Mouse (Mus musculus): ENCODE data around the gene Pax2. TPM values are rescaled to one million over a fixed set of nuclear protein-coding genes. Genes with fewer than 3 reads are reported as not detected.

Gene Pax2
- total RNA-seq, 2 experiments from 2014 or later: 0.45 to 13.6 TPM

DNA sequence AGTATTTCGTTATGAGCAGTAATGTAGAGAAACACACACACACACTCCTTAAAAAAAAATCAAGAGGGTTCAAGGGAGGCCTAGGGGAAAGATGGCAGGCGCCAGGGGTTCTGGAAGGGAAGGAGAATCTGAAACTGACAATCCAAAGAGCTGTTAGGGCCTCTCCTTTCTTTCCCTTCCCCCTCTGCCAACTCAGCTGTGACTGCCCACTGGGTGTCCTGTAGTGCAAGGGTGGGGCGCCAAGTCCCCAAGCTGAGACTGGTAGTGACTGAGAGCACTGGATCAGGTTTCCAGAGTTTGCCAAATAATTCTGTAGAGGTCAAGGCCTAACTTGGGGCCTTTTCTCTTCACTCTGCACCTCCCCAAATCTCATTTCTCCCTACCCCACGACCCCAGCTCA is 8.4 kb upstream of the Pax2 start:
- no peak for DNase-seq (ENCODE audit: low spot score in 2 of 2)

DNA sequence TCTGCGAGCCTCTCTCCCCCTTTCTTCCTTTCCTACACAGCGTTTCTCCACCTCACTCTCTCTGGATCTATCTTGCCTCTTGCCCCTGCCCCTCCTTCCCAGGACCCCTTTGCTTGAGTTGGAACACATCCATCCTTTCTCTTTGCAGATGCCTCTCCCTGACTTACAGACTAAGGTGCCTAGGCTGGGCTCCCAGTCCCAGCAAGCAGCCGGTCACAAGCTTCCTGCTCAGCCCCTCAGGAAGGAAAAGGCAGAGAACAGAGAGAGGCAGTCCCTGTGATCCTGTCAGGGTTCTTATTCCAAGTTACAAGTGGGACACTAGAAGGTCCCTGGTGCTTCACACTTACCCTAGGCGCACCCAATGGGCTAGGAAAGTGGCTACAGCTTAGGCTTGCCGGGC is 7.6 kb upstream of the Pax2 start:
- no peak for DNase-seq (ENCODE audit: low spot score in 2 of 2)

DNA sequence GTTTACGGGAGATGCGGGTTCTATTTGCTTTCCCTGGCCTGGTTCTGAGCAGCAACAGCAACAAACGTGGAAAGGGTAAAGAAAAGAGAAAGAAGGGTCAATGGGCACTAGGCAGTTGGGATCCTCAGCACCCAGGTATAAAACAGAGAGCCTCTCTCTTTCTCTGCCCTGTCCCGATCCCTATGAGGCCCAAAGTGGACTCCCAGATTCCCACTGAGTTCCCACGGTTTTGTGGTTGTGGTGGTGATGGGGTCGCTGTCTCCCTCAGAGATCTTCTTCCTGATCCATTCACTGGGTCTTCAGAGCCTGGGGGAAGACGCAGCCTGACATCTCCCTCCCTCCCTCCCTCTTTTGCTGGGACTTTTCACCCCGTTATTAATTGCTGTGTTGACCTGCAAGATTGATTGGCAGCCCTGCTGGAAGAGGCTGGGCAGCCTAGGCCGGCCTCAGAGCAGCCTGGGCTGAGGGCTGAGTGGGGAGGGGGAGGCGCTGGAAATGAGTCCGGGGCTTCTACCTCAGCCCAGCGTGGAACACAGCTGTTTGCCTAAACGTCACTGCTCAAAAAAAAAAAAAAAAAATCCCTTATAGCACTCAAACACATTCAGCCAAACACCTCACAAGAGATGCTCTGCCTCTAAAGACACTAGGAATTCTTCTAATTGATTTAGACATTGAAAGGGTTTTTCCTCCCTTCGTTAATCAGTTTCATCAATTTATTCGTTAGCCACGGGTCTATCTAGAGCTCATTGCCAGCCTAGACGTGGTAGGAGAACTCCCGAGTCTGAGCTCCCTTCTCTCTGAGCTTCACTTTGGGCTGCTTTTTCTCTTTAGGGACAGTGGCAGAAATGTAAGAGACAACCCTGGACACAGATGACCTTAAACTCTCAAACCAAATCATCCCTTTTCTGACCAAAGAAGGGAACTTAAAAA is 6.5 kb upstream of the Pax2 start:
- DNase-seq (ENCODE audit: low spot score in 2 of 2): no peak

DNA sequence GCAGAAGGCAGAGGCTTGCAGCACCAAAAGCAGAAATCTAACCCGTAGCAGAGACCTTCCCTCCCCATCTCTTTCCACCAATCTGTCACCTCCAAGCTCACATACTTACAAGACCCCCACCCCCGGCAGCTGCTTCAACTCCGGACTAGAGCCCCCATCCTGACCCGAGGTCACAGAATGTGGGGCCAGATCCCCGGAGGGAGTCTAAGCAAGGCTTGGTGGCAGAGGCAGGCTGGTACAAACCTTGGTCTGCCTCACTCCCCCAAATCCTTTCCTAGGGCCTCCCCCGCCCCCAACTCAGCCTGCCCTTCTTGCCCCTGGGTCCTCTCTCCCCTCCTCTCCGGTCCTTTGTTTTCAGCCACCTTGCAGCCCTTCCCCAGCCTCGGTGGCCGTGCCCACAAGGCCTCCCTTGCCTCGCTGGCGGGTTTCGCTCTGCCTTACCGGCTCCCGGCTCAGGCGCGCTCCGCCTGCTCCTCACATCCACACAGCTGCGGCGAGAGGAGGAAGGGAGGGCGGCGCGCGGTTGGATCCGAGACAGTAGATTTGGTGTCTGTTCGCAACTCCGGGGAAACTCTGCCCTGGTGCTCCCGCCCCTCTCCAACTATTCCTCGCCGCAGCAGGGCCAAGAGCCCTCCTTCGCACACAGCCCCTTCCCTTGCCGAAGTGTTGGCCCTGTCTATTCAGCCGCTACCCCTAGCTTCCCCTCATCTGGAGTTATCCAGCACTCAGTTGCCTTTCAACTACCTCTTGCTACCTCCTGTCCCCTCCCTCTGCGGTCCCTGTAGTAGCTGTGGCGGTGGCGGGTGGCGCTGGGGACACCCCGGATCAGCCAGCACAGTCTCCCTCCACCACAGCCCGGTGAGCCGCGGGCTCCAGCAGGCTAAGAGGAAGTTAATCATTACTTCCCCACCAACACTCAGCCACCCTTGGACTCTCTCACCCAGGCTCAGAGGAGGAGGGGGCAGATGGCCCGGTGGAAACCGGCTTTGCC is 5.5 kb upstream of the Pax2 start:
- no peak for DNase-seq (ENCODE audit: low spot score in 2 of 2)

DNA sequence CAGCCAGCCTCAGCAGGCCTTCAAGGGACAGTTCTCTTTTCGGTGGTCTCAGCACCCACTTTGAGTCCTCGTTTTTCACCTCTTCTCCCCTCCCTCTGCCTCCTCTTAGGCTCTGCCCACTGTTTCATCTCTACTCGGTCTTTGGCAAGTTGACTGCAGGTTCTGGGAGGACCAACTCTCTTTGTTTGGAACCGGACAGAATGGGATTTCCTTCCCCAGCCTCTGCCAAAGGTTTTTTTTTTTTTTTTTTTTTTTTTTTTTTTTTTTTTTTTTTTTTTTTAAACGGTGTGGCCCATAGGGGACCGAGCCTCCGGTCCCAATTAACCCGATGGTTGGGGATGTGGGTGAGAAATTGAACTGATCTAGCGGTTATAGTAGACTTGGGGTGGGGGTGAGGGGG is 4.8 kb upstream of the Pax2 start:
- no peak for DNase-seq (ENCODE audit: low spot score in 2 of 2)

DNA sequence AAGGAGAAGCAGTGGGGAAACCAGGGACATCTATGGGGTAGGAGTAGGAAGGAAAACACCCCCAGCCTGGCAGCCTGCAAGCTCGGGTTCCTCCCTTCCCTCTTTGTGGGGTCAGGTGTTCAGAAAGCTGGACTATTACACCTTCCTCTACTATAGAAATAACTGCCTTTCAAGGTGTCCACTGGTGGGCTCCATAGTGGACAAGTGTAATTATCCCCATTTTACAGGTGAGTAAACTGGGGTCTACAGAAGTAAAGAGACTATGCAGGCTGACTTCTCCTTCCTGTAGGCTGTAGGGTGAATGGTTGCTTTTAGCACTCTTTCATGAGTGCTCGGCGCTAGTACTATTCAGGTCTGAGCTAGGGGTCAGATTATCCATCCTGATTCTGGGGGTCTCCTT is 4.3 kb upstream of the Pax2 start:
- no peak for DNase-seq (ENCODE audit: low spot score in 2 of 2)

DNA sequence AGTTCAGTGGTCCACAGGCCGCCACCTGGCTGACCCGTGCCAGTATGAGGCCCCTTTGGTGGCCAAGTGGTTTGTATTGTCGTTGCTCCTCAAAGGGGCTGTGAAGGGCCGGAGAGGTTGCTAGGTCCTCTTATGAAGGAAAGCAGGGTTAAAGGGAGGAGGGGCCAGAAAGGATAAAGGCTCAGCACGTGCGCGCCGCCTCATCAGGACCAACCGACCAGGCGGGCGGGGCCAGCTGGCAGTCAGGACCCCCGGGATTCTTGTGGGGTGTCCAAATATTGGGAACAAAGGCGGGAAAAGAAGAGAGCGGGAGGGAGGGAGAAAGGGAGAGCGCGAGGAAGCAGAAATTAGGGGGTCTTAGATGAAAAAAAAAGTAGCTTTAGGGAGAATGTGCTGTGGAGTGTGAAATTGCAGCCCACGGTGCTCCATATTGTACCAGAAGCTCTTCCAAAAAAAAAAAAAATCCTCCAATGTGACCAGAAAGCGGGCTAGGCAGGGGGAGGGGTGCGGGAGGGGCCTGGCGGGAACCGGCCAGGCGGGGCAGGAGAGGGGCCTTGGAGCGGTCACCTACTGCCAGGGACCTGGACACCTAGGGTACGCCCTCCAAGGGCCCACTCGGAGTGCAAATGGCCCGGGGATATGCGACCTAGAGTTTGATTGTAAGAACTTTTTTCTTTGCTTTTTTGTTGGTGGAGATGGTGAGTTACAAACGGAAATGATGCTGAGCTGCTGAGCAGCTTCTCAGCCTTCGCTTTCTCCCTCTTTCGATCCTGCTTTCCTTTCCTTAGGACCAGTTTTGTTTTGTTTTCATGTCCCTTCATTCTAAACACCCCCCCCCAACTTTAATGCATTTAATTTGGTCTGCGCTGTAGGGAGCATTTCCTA is 3.5 kb upstream of the Pax2 start:
- no peak for DNase-seq (ENCODE audit: low spot score in 2 of 2)

DNA sequence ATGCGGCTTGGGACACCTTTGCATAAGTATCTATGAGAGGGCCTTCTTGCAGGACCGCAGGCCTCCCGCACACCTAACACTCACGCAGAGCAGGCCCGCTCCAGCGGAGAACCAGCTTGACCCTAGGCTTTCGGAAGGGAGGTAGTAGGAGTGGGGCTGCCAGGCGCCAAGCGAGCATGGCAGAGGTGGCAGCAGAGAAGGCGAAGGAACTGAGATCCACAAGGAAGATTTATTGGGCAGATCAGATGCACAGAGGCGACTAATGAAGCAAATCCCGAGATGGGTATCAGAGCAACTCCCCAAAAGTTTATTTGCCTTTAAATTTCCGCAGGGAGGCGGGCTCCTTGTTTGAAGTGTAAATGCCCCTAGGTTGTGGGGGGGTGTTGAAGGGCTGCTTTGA is 2.5 kb upstream of the Pax2 start:
- DNase-seq (ENCODE audit: low spot score in 2 of 2): no peak

DNA sequence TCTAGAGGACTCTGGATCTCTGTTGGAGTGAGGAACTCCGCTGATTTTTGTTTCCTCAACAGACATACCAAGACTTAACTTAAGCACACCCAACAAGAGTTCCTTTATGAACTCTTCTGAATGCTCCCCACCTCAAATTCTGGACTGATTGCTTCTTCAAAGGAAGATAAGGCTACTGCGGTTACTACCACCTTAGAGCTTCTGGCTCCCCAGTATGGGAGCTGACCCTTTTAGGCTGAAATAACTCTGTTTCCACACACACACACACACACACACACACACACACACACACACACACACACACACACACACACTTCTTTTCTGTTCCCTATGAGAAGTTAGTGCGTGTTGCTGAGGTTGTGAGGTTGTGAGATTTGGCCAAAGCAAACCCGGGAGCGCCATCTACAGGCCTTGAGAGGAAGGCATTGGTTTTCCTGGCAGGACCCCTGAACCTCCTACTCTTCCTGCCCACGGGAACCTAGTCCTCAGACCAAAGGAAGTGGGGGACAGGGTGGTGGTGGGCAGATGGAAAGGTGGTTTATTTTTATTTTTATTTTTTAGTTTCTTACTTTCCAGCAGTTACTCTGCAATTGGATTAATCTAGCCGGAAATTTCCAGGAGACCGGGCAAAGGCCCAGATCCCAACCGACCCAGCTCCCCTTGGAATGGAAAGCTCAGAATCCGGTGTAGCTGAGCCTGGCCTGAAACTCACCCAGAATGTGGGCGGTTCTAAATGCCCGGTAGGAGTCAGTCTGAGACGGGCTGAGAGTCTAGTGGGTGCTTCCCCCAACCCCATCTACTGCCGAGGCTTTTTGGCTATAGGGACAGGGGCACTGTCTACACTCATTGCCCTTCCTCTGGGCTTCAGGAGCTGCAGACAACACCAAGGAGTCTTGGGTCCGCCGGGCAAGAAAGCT is 1.1 kb upstream of the Pax2 start:
- DNase-seq (ENCODE audit: low spot score in 2 of 2): no peak

DNA sequence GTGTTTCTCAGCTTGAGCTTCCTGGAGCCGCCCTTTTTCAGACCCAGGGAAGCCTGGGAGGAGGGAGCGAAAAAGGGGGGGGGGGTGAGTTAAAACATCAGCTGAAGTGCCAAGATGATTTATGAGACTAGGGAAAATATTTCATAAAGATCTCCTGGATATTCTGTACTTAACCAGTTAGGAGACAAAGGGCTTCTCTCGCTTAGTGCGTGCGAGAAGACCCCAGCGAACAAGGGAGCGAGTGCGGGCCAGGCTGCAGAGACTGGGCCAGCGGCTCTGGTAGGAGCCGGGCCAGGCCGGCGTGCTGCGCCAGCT is 510 bp upstream of the Pax2 start:
- no peak for DNase-seq (ENCODE audit: low spot score in 2 of 2)

DNA sequence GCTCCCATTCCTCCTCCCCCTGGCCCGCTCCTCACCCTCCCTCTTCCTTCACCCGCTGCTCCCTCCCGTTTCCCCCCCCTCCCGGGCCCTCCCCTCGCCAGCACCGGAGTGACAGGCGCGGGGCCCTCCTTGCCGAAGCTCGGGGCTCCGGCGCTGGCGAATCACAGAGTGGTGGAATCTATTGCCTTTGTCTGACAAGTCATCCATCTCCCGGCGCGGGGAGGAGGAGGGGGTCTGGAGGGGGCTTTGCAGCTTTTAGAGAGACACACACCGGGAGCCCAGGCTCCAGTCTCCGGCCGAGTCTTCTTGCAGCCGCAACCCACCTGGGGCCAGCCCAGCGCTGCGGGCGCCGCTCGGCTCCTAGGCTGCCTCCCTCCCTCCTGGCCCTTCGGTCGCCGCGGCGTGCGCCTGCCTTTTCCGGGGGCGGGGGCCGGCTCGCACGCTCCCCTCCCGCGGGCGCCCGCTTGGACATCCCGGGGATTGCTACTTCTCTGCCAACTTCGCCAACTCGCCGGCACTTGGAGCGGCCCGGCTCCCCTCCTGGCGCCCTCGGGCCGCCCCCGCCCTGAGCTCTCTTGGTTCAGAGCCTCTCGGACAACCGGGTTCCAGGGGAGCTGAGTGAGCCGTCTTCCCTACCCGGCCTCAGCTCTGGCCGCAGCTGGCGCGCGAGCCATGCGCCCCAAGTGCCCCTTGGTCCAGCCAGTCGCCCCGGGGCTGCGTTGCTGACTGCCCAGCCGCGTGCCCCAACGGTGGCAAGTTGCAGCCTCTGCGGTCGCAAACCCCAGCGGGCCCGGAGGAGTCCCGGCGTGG is 781 bp downstream of the Pax2 start:
- no peak for DNase-seq (ENCODE audit: low spot score in 2 of 2)

DNA sequence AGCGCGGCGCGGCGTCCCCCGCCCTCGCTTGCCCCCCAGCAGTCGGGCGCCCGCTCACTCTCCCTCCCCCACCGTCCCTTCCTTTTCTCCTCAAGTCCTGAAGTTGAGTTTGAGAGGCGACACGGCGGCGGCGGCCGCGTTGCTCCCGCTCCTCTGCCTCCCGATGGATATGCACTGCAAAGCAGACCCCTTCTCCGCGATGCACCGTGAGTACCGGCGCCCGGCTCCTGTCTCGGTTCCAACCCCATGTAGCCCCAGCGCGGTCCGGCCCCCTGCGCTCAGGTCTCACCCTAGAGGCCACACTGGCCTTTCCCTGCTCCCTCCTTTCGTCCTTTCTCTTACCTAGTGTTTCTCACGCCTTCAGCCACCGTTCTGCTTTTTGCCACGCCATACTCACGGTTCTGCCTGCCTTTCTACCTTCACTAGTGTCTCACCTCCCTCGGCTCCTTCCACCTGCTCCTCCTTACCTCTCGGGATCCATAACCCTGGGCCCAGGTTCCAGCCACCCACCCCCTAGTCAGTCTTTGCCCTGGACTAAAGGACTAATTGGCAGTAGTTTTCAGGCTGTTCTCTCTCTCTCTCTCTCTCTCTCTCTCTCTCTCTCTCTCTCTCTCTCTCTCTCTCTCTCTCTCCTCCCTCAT is 1.5 kb downstream of the Pax2 start:
- DNase-seq (ENCODE audit: low spot score in 2 of 2): no peak

DNA sequence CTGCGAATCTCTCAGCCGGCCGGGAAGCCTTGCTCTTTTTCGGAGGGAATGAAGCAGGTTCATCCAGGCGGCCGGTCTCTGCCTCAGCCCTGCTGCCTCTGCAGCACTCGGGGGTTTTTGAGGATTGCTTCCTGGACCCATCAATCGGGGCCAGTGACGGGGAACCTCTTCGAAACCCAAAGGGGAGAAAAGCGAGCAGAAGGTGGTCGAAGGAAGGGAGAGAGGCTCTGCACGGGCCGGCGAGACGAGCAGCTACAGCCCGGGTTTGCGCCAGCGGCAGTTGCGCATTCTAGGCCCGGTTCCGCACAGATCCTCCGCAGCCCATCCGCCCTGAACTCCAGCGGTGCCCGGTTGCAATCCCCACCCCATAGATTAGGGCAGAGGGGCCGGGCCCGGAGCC is 3.0 kb downstream of the Pax2 start:
- no peak for DNase-seq (ENCODE audit: low spot score in 2 of 2)

DNA sequence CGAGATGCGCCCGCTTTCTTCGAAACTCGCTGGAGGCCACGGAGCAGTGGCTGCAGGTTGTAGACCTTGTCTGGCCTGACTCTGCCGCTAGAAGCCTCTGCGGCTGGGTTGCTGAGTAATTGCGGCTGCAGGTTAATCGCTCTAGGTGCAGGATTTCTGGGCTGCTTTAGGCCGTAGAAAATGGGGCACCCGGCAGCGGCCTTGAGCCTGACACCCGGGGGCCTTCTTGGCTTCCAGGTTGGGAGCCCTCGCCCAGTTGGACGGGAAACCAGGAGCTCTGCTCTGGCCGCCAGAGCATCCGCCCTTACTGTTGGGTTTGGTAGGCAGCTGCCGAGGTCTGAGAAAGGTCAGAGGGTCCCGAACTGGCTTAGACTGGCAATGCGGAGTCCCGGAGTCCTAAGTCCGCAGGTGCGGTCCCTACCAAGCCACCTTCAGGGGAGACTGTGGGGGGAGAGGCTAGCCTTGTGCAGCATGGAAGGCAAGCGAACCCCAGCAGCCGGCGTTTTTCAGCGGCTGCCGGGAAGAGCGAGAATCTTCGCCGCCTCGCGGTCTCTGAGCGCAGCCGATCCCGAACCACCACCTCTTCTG is 3.8 kb downstream of the Pax2 start:
- no peak for DNase-seq (ENCODE audit: low spot score in 2 of 2)

DNA sequence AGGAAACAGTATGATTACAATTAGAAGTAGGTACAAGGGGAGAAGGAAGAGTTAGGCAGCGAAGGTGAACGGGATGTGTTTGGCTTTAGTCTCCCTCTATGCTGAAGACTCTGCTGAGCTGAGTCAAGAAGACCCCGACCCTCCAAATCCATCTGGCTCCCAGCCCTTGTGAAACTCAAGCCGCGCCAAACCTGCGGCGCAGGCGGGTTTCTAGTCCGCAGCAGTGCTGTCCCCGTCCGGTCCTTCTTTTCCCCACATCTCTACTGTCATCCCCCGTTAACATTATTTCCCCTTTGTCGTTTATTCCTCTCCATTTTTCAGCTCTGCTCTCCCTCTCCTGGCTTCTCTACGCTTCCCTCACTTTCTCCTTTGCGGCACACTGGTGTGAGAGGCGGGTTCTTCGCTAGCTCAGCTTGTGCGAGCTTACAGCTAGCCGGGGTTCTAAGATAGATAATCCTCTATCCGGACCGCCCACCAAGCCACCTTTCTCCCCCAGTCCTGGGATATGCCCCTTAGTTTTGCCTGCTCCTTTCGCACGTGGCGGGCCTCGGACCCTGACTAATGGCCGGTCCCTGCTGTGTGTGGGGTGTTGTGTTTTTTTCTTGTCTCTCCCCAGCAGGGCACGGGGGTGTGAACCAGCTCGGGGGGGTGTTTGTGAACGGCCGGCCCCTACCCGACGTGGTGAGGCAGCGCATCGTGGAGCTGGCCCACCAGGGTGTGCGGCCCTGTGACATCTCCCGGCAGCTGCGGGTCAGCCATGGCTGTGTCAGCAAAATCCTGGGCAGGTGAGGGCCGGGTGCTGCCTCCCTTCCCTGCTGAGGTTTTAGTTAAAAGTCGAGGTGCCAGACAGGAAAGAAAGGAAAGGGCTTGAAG is 4.7 kb downstream of the Pax2 start:
- no peak for DNase-seq (ENCODE audit: low spot score in 2 of 2)

DNA sequence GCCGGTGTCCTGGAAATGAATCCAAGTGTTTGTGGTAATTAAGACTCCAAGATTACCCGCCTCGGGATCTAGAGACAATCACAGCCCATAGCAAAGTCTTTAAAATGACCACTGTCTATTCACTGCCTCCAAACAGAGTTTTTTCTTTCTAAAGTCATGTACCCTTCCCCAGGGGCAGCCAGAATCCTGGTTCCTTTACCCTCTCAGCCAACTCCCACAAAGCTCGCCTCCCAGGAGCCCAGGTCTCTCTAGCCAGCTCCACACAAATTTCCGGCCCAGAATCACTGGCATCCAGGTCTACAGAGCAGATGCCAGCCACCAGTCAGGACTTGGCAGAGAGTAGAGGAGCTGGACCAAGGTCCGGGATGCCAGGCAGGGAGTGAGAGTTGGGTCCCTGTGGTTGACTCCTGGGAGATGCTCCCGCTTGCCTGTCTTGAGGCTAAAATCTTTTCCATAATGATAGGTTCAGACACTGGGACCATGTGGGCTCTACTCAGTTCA is 6.3 kb downstream of the Pax2 start:
- no peak for DNase-seq (ENCODE audit: low spot score in 2 of 2)
